Mouse (Mus musculus) hindbrain, embryonic 10.5 days (tissue): ENCODE measurements around the gene Hif3a. TPM values are rescaled to one million over a fixed set of nuclear protein-coding genes. Genes with fewer than 3 reads are reported as not detected.

Source experiments
- DNase-seq: peaks from one replicate; pipeline ENCODE4 v3.0.0-alpha.2; 2017; ENCODE audit warnings: low spot score
- H3K27ac ChIP-seq: fragments of 300-500 bp; sonication (generic); 2 replicates; pipeline ENCODE4 v1.5.1; 2016; ENCODE audit warnings: mild to moderate bottlenecking, moderate library complexity
- H3K27me3 ChIP-seq: fragments of 300-500 bp; sonication (generic); 2 replicates; pipeline ENCODE4 v1.6.1; 2016; ENCODE audit warnings: mild to moderate bottlenecking; ENCODE audit not compliant: poor library complexity, insufficient read depth, severe bottlenecking
- H3K36me3 ChIP-seq: fragments of 300-500 bp; sonication (generic); 2 replicates; pipeline ENCODE4 v1.6.1; 2016; ENCODE audit warnings: mild to moderate bottlenecking, moderate library complexity
- H3K4me1 ChIP-seq: fragments of 300-500 bp; sonication (generic); replicated peaks from 2 replicates; pipeline ENCODE4 v1.6.1; 2016; ENCODE audit warnings: mild to moderate bottlenecking
- H3K4me3 ChIP-seq: fragments of 300-500 bp; sonication (generic); 2 replicates; pipeline ENCODE4 v1.5.1; 2016; ENCODE audit warnings: mild to moderate bottlenecking, moderate library complexity
- H3K9me3 ChIP-seq: fragments of 300-500 bp; sonication (generic); 2 replicates; pipeline ENCODE4 v1.6.1; 2016; ENCODE audit warnings: mild to moderate bottlenecking, moderate library complexity
- WGBS: fragments of 180-500 bp; shearing (Covaris S2); methylation state at CpG from one replicate; pipeline ENCODE4 v1.1.7; 2016; 5-methylcytosine and 5-hydroxymethylcytosine counted together
- polyA plus RNA-seq: library from polyadenylated mRNA; unstranded; fragments of >200 nt; fragmentation: Nextera tagmentation; extraction: Ambion mirVana; gene quantifications from 2 replicates; pipeline ENCODE4 v1.2.1, GENCODE M21; 2016

Gene Hif3a
- polyA plus RNA-seq, 1 experiment from 2014 or later: 5.6 TPM

DNA sequence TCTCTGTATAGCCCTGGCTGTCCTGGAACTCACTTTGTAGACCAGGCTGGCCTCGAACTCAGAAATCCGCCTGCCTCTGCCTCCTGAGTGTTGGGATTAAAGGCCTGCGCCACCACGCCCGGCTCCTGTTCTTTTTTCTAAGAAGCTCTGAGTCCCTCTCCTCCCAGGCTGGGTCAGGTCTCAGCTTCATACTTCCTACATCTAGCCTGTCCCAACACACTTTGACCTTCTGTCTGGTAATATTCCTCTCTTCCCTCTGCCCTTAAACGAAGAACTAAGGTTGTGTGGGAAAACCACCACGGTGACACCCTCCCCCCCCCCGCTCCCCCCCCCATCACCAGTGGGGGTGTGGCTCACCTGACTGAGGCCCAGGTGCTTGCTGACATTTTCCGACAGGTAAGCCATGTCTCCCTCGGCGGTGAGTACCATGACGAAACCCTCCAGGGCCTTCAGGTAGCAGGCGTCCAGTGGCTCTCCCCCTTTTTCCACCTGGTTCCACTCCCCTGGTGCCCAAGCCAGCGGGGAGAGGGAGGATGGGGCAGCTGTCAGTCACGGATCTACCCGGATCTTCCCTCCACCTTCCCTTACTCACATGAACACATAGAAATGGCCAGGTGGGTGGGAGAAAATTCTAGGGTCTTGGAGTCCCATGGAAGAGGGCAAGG, 7.8 kb downstream of the Hif3a start:
- no peak for DNase-seq
- H3K9me3 ChIP-seq: peaks cover 13% of the 10 kb centered on the region; the same call in 1 of the 2 replicates
- H3K27ac ChIP-seq: no peak overlapping the region
- H3K36me3 ChIP-seq: no peaks in the 10 kb centered on the region
- peaks cover 18% of the 10 kb centered on the region for H3K27me3 ChIP-seq
- H3K4me3 ChIP-seq: no peak overlapping the region
- peaks cover 28% of the 10 kb centered on the region for H3K4me1 ChIP-seq
- WGBS: 88% methylated on average over 16 of the region's 16 CpGs

DNA sequence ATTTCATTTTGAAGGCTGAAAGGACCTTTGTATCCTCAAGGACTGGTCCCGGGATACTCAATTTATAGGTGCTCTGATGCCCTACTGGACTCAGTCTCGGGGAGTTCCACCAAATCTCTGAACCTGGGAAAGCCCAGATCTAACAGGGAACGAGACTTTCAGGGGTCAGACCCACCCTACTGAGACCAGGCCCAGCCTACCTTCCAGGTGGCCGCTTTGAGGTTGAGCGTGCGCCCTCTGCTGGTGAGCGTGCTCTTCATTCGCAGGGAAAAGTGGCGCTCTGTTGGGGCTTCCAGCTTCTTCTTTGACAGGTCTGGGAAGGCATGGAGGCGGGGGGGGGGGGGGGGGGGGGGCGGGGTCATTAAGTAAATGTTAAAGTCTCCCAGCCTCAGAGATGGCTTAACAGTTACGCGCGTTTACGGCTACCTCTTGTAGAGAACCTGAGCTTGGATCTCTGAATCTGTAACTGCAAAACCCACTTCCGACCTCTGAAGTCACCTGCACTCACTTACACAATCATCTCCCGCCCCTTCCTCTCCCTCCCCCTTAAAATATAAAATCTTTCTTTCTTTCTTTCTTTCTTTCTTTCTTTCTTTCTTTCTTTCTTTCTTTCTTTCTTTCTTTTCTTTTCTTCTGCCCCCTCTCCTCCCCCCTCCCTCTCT, 11.2 kb downstream of the Hif3a start:
- WGBS: 8% methylated on average over 17 of the region's 17 CpGs
- H3K27ac ChIP-seq: no peak overlapping the region
- peak; percentile 74 for DNase-seq
- H3K4me3 ChIP-seq: no peak overlapping the region
- H3K4me1 ChIP-seq: peaks cover 7% of the 10 kb centered on the region
- H3K27me3 ChIP-seq: peaks cover 5% of the 10 kb centered on the region; the same call in 1 of the 2 replicates
- peaks cover 11% of the 10 kb centered on the region; the same call in 1 of the 2 replicates for H3K9me3 ChIP-seq
- peaks cover 7% of the 10 kb centered on the region; the same call in 1 of the 2 replicates for H3K36me3 ChIP-seq

DNA sequence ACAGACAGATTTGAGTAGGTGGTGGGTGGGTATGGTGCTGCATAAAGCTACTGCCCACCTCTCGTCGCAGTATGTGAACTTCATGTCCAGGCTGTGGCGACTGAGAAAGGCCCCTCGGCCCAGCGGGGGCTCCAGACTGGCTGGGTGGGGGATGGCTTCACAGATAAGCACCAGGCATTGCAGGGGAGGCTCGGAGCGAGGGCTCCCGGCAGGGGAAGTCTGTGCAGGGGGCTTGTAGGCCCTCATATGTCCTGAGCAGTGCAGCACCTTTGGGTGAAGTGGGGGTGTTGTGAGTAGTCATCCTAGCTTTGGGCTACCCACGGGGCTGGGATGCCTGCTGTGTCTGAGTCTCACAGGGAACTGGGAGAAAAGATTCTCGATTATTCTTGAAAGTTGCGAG, 11.7 kb downstream of the Hif3a start:
- Histone ChIP-seq H3K9me3 (peaks cover 6% of the 10 kb centered on the region; the same call in 1 of the 2 replicates), H3K4me1 (0 out of 2 replicates have a peak, but pooled peaks cover 3% of the 10 kb centered on the region), H3K36me3 (peaks cover 7% of the 10 kb centered on the region; the same call in 1 of the 2 replicates), H3K27me3 (no peaks in the 10 kb centered on the region), H3K27ac (no peak overlapping the region), H3K4me3 (no peak overlapping the region)
- DNase-seq: no peak
- WGBS: 61% methylated on average over 11 of the region's 11 CpGs

DNA sequence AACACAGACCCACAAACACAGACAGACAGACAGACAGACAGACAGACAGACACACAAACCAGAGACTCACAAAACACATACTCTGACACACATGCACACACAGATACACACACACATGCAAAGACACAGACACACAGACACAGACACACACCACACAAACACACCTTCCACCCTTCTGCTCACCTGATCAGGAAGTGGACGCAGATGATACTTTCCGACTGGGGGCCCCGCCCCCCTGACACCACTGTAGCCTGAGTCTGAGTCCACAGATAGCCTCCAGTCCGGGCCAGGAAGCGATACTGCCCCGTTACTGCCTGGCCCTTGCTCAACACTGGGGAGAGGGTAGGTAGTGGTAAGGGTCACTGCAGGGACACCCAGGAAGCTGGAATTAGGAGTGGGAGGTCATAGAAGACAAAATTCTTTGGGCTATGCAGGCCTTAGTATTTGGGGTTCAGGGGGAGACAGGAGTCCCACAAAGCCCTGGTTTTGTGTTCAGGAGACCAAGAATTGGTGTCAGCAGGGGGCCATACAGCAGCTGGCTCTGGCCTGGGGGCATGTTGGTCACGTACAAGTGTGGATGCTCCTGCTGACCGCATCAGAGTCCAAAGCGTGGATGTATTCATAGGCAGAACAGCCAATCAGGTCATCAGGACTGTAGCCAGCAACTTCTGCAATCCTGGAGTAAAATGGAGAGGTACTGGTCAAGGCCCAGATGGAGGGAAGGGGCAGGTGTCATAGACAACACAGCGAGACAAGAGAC, 13.6 kb downstream of the Hif3a start:
- Histone ChIP-seq H3K27ac (no peak overlapping the region), H3K4me3 (no peak overlapping the region), H3K27me3 (no peaks in the 10 kb centered on the region), H3K4me1 (peaks cover 3% of the 10 kb centered on the region; the same call in 1 of the 2 replicates), H3K36me3 (peaks cover 10% of the 10 kb centered on the region; the same call in 1 of the 2 replicates), H3K9me3 (peaks cover 2% of the 10 kb centered on the region; the same call in 1 of the 2 replicates)
- 87% methylated on average over 10 of the region's 10 CpGs for WGBS
- DNase-seq: no peak

DNA sequence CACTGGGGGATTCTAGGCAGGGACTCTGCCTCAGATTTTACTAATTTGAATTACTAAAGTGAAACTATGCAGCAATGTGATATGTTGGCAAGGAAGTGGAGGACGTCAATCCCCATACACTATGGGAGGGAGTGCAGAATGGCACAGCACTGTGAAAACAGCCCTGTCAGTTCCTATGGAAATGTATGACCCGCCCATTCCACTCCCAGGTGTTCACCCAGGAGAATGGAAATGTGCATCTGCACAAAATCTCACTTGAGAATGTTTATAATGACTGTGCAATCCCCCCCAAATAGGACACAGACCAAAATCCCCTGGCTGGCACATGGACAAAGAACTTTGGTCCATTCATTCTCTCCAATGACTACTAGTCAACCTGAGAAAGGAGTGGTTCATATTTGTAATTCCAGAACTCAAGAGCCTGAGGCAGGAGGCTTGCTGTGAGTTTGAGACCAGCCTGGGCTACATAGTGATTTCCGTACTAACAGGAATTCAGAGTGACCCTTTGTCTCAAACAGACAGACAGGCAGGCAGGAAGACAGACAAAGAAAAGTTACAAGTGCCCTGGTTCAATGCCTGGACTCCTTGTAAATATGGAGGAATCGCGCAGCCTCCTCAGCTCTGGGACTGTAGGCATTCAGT, 15.1 kb downstream of the Hif3a start:
- WGBS: 87% methylated on average over 5 of the region's 5 CpGs
- no peak for DNase-seq
- H3K27ac ChIP-seq: no peak overlapping the region
- no peaks in the 10 kb centered on the region for H3K27me3 ChIP-seq
- peaks cover 3% of the 10 kb centered on the region; the same call in 1 of the 2 replicates for H3K4me1 ChIP-seq
- no peak overlapping the region for H3K4me3 ChIP-seq
- H3K9me3 ChIP-seq: no peaks in the 10 kb centered on the region
- H3K36me3 ChIP-seq: peaks cover 14% of the 10 kb centered on the region; the same call in 1 of the 2 replicates

DNA sequence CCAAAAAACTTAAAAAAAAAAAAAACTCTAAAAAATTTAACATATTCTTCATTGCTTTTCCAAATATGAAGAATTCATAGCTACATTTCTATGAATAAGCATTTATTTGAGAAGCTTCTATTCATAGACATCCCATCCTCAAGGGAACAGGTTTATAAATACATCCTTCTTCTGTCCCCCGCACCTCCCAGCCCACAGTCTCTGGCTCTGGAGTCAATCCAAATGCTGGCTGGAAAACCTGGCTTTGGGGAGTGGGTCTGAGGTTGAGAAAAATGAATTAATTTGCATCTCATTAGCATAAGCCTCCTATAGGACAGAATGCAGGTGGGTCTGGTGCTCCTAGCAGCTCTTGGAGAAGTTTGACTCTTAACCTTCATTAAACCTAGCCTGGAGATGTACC, 16.5 kb downstream of the Hif3a start:
- peaks cover 3% of the 10 kb centered on the region; the same call in 1 of the 2 replicates for H3K4me1 ChIP-seq
- DNase-seq: no peak
- no peak overlapping the region for H3K4me3 ChIP-seq
- no peaks in the 10 kb centered on the region for H3K27me3 ChIP-seq
- no peak overlapping the region for H3K27ac ChIP-seq
- H3K9me3 ChIP-seq: no peaks in the 10 kb centered on the region
- 87% methylated on average over 1 of the region's 1 CpGs for WGBS
- peaks cover 18% of the 10 kb centered on the region; the same call in 1 of the 2 replicates for H3K36me3 ChIP-seq

DNA sequence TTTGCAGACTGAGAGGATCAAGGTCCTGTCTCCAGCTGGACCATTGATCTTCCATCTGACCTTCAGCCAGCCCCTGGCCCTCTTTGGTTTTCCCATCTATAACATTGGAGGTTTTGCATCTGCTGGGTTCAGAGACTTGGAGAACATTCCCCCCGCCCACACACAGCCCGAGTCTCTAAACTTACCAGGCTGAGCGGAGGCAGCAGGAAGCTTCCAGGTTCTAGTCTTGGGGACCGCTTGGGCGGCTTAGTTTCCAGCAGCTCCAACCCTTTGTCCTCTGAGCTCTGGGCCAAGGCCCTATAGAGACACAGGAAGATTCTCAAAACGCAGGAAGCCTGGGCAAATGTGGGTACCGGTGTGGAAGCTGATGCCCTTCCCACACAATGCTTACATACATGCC, 22.9 kb downstream of the Hif3a start:
- no peaks in the 10 kb centered on the region for H3K27me3 ChIP-seq
- no peak for DNase-seq

DNA sequence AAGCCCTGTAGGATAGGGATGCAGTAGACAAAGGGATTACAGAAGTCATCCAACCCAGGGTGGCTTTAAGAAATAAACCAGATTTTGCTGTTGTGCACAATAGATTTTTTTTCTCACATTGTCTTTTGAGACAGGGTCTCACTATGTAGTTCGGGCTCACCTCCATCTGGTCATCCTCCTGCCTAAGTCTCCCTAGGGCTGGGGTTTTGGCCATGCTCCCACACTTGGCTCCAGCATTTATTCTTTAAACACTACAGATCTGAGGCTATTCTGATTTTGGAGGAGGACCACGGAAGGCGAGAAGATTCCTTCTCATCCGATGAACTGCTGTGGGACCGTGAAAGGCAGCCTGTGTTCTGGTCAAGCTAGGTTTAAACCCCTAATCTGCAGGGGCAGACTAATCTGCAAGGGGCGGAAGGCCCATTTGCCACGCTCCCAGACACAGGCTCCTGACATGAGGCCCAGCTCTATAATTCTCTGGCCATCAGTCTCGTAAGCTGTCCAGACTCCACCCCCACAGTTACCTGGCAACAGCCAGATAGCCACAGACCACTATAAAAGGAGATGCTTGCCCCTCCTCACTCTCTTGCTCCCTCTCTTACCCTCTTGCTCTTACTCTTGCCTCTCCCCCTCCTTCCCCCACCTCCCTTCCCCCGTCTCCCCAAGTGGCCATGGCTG, 24.1 kb downstream of the Hif3a start:
- Histone ChIP-seq H3K27ac (peak overlapping the region; percentile 70), H3K9me3 (no peaks in the 10 kb centered on the region), H3K36me3 (peaks cover 9% of the 10 kb centered on the region; the same call in 1 of the 2 replicates), H3K4me3 (no peak overlapping the region), H3K27me3 (no peaks in the 10 kb centered on the region), H3K4me1 (peaks cover 17% of the 10 kb centered on the region)
- WGBS: 55% methylated on average over 9 of the region's 9 CpGs
- peak; percentile 27 for DNase-seq

More for the DNA sequence above, 22.9 kb downstream of the Hif3a start:
- Histone ChIP-seq H3K4me3 (no peak overlapping the region), H3K27ac (no peak overlapping the region), H3K36me3 (peaks cover 15% of the 10 kb centered on the region; the same call in 1 of the 2 replicates), H3K9me3 (no peaks in the 10 kb centered on the region), H3K4me1 (peaks cover 17% of the 10 kb centered on the region)
- 93% methylated on average over 7 of the region's 7 CpGs for WGBS

DNA sequence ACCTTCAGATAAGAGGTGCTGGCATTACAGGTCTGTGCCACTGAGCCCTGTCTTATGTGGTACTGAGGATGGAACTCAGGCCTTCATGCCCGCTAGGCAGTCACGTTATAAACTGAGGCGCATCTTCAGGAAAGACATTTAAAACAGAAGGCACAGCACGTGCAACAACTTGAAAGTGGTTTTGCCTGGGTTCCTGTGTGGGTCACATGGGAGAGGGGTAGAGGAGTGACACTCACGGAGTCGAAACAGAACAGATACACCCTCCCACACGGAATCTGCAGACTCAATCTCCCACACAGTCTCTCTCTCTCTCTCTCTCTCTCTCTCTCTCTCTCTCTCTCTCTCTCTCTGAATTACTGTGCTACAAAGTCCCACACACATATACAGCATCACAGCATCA, 32.0 kb downstream of the Hif3a start:
- 82% methylated on average over 7 of the region's 7 CpGs for WGBS
- H3K36me3 ChIP-seq: peaks cover 6% of the 10 kb centered on the region

DNA sequence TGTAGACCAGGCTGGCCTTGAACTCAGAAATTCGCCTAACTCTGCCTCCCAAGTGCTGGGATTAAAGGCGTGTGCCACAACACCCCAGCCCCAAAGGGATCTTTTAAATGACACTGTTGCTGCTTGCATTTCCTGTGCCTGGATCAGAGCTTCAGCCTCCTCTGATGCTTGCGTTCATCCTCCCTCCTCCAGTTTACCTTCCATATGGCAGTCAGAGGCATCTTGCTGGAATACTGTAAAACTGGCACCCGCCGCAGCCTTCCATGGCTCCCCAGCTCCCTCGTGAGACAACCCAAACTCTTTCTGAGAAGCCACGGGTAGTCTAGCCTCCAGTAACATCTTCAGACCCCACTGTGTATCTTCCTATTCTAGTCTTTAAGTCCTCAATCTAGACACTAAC, 33.3 kb downstream of the Hif3a start:
- Histone ChIP-seq H3K9me3 (0 out of 2 replicates have a peak, but pooled peaks cover 9% of the 10 kb centered on the region), H3K4me1 (peaks cover 33% of the 10 kb centered on the region), H3K27ac (no peak overlapping the region), H3K27me3 (no peaks in the 10 kb centered on the region), H3K4me3 (no peak overlapping the region), H3K36me3 (peaks cover 19% of the 10 kb centered on the region)
- no peak for DNase-seq
- WGBS: 75% methylated on average over 7 of the region's 7 CpGs

More for the DNA sequence above, 32.0 kb downstream of the Hif3a start:
- Histone ChIP-seq H3K27me3 (no peaks in the 10 kb centered on the region), H3K4me1 (peaks cover 20% of the 10 kb centered on the region), H3K4me3 (no peak overlapping the region), H3K27ac (no peak overlapping the region), H3K9me3 (0 out of 2 replicates have a peak, but pooled peaks cover 9% of the 10 kb centered on the region)
- DNase-seq: no peak

DNA sequence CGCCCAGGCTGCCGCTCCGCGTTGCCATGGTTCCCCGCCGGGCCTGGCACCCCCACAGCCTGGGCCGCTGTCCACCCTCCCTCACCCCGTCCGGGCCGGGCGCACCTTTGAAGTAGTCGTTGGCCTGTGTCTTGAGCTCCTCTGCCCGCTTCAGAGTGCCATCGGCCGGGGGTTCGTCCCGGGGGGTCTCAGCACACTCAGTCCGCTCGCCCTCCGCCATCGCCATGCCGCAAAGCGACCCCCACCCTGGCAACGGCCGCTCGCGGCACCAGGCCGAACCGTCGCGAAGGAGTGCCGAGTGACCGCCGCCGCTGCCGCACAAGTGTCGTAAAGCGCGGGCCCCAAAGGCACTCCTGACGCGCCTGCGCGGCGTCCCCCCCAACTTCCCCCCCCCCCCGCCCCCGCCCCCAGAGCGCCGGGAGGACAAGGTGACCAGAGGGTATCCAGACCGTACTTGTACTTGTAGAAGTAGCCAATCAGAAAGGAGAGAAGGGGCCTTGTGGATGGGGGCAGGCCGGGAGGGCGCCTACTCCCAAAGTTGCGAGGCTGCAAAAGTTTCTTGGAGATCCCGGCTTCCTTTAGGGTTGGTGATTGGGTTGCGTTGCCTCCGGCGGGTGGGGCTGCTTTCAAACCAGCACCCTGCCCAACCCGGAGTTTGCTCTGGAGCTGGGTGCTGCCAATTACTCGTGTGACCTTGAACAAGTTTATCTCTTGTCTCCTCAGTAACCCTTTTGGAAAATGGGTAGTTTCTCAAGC, 34.5 kb downstream of the Hif3a start, which contains the start of gene Ppp5c:
Gene Ppp5c (minus strand): TSS at position 337 of the 756 bp plus-strand sequence.
- H3K27me3 ChIP-seq: no peaks in the 10 kb centered on the region
- peaks cover 30% of the 10 kb centered on the region for H3K36me3 ChIP-seq
- H3K4me3 ChIP-seq: peak within 1 kb of the TSS; percentile 71
- H3K4me1 ChIP-seq: peaks cover 36% of the 10 kb centered on the region
- peak within 1 kb of the TSS; percentile 96 for H3K27ac ChIP-seq
- H3K9me3 ChIP-seq: 0 out of 2 replicates have a peak, but pooled peaks cover 9% of the 10 kb centered on the region
- DNase-seq: peak; percentile 98
- 0% methylated on average over 58 of the region's 58 CpGs for whole genome bisulfite sequencing
